Mouse (Mus musculus): ENCODE measurements around the gene Cyb5d2. TPM values are rescaled to one million over a fixed set of nuclear protein-coding genes. Genes with fewer than 3 reads are reported as not detected.
A peak's percentile ranks its signal among the peaks of the same experiment; 100 is the strongest.

The Cyb5d2 gene
- total RNA-seq (2015; ENCODE audit: low replicate concordance), result 2.5 and 14.8 TPM in 2 replicates
- 10.7 and 22.6 TPM in 2 replicates for total RNA-seq (2017; ENCODE audit: low replicate concordance)

DNA sequence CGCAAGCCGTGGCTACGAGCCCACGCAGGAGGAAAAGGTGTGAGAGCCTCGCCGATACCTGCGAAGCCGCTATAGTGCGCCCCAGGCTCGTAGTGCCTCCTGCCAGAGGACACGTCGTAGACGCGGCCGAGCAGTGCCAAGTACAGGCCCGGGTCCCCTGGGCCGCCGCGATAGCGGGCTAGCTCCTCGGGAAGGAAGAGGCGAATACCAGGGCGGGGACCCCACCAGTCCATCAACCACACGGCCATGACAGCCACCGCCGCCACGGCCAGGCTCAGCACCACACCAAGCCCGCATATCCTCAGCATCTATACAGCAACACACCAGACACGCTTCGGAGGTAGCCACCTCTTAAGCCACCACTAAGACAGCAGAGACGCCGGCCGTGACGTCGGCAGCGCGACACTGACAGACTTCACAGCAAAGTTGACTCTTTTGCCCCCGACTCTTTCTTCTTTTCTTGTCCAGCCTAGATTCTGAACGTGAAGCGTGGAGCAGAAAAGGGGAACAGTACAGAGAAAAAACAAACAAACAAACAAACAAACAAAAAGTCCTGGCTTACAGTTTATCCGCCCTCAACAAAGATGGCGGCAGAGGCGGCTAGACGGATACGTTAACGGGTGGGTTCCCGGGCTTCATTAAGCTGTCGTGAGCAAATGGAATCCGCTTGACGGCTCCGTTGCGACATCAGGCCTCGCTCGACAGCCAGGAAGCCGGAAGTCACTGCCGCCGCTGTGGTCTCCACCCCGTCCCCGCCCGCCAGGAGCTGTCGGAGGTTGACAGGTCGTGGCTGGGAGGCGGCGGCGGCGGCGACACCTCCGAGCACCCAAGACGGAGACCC is at the start of gene Cyb5d2, which contains the start of gene Zzef1:
Cyb5d2 (minus strand) TSS at position 688 of the 841 bp plus-strand sequence.
Zzef1 (plus strand) TSS at position 772 of the 841 bp plus-strand sequence.
- peak; percentile 91 for ATAC-seq (replicated peaks; ENCODE audit: low FRiP score, poor library complexity, severe bottlenecking)

DNA sequence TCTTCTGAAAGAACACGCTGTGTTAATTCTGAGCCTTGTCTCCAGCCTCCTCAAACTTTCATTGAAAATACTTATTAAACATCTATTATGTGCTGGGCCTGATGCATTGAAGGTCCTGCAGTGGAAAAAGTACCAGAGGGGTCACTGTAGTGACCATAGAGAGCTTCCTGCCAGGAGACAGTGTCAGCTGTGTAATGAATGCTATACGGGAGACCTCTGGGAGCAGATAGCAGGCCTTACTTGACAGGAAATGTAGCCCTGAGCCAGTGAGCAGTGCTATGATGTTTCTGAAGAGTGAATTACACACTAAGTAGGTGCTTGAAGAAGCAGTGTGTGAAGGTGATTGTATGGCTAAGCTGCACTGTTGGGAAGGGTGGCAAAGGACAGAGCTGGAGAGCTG is 49.6 kb upstream of the Cyb5d2 start:
- no peak for ATAC-seq (replicated peaks; ENCODE audit: low FRiP score, poor library complexity, severe bottlenecking)

DNA sequence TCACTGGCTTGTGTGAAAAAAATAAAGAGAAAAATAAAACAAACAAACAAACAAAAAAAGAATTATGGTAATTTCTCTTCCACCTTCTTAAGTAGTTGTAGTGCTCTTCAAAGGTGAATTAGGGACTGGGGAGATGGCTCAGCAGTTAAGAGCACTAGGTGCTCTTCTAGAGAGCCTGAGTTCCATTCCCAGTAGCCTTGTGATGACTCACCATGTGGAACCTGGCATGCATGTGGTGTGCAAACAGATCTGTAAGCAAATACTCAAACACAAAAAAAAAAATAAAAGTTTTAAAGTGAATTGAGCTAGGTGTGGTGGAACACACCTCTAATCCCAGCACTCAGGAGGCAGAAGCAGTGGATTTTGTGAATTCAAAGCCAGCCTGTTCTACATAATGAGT is 47.6 kb upstream of the Cyb5d2 start:
- ATAC-seq (replicated peaks; ENCODE audit: low FRiP score, poor library complexity, severe bottlenecking), result no peak

DNA sequence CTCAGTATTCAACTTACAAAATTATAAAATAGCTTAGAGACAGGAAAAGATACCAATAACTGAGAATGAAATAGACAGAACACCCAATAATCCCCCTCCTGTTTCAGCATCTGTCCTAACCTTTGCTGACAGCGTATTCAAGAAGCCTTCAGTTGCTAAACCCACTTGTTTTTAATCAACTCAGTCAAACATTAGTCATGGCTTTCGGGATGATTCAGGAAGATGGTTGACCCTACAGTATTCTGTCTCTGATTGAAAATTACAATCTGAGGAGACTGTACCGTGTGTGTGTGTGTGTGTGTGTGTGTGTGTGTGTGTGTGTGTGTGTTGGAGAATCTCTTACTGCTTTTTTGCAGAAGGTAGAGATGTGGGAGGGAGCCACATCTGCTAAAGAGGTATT is 46.8 kb upstream of the Cyb5d2 start:
- no peak for ATAC-seq (replicated peaks; ENCODE audit: low FRiP score, poor library complexity, severe bottlenecking)

DNA sequence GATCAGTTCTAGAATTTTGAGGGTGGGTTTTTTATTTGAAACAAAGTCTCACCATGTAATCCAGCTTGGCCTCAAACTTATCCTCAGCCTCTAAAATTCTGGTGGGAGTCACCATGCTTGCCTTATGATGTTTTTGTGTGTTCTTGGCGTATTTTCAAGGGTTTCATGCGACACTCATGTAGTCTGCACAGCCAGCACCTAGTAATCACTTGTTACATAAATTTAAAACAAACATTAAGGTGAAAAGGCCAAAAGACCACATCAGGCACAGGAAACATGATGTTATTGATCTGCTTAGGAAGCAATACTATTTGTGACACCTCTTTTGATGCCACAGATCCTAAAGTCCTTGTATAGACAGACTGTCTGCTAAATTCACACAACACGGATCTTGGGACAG is 33.9 kb upstream of the Cyb5d2 start:
- ATAC-seq (replicated peaks; ENCODE audit: low FRiP score, poor library complexity, severe bottlenecking), result no peak

DNA sequence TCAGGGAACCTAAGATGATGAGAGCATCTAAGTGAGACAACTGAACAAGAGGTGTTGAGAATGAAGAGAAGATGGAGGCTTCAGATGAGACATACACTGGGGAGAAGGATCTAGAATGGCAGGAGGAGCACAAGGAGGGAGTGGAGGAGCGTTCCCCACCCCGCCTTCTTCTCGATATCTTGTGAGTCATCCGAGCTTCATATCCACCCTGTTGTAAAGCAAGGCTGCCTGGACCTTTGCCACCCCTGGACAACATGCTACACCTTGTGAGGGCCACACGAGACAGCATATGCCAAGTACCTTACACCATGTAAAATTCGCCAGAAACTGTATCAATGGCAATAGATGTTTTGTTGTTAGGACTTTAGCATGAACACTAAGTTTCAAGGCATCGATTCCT is 25.1 kb upstream of the Cyb5d2 start:
- no peak for ATAC-seq (replicated peaks; ENCODE audit: low FRiP score, poor library complexity, severe bottlenecking)

DNA sequence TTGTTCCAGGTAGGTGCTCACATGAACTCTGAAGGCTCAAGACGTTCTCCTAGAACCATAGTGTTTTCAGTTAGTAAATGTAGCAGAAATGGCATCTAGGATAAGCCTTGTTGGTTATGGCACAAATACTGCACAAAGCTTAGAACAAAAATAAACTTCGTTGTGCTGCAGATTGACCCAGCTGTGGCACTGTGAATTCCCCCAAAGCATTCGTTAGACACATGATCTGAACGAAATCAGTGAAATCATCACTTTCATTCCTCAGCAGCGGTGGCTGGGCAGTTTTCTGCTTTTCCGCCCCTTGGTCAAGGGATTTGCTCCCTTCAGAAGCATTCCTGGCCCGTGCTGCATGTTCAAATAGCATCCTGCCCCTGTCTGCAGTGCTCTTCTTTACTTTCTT is 22.1 kb upstream of the Cyb5d2 start:
- ATAC-seq (replicated peaks; ENCODE audit: low FRiP score, poor library complexity, severe bottlenecking), result no peak

DNA sequence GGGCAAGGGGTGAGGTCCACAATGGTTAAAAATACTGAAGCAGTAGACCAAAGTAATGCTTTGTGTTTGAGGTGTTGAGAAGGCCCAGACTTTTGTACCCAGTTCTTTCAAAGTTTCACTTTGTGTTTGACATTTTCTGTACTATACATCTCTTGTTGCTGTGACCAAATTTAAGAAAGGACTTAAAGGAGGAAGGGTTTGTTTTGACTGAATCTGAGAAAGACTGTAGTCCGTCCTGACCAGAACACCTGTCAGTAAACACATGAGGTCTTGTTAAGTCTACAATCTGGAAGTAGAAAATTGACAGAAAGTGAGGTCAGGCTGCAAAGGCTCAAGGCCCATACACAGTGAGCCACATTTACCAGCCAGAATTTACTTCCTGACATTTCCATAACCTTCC is 20.9 kb upstream of the Cyb5d2 start:
- no peak for ATAC-seq (replicated peaks; ENCODE audit: low FRiP score, poor library complexity, severe bottlenecking)

DNA sequence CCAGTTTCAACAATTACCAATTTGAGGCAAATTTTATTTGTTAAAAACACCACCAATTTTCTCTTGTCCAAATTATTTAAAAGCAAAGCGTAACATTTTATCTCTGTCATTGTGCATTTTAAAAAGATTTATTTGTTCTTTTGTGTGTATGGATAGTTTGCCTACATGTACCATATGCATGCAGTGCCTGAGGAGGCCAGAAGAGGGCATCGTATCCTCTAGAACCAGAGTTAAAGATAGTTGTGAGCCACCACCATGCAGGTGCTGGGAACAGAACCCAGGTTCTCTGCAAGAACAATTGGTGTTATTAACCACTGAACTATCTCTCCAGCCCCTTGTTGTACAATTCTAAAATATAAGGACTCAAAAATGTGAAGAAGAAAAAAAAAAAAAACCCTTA is 18.2 kb upstream of the Cyb5d2 start:
- no peak for ATAC-seq (replicated peaks; ENCODE audit: low FRiP score, poor library complexity, severe bottlenecking)

DNA sequence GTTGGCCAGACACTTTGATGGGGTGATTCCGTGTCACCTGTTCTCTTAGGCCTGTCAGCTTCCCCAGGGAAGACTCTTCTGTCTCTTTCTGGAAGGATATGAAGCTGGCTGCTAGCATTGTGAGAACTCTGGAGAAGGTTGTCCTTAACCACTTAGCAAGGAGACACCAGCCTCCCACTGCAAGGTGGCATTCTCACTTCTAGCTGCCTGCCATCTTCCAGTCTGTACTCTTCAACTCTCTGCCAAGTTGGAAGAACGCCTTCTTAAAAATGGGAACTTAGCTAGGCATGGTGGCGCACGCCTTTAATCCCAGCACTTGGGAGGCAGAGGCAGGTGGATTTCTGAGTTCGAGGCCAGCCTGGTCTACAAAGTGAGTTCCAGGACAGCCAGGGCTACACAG is 17.7 kb upstream of the Cyb5d2 start:
- no peak for ATAC-seq (replicated peaks; ENCODE audit: low FRiP score, poor library complexity, severe bottlenecking)

DNA sequence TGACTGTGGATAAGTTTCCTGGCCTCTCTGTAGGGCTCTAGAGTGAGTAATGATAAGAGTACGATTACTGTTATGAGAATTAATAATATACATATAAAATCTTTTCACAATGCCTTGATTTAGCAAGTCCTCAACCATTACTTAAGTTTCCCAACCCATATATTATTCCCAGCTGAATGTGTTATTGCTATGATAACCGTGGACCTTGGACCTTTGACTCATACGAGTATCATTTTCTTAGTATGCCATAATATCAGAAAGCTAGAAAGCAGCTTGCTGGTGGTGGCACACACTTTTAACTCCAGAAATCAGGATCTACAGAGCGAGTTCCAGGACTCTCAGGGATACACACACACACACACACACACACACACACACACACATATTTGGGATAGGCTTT is 12.1 kb upstream of the Cyb5d2 start:
- no peak for ATAC-seq (replicated peaks; ENCODE audit: low FRiP score, poor library complexity, severe bottlenecking)

DNA sequence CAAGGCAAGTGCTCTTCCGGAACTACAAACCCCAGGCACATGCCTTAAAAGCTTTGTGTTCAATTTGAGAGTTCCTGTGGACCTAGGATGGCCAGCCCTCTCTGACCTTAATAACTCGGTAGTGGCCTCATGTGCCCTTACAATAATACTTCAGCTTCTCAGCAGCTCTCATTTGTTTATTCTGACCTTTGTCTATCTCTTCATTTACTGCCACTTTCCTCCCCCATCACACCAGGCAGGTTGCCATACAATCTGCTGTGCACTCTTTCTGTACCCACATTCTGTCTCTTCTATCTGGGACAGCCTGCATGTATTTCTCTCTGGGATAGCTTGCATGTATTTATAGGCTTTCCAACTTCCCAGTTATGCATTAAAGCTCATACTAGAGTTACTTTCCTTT is 10.6 kb upstream of the Cyb5d2 start:
- ATAC-seq (replicated peaks; ENCODE audit: low FRiP score, poor library complexity, severe bottlenecking), result no peak

DNA sequence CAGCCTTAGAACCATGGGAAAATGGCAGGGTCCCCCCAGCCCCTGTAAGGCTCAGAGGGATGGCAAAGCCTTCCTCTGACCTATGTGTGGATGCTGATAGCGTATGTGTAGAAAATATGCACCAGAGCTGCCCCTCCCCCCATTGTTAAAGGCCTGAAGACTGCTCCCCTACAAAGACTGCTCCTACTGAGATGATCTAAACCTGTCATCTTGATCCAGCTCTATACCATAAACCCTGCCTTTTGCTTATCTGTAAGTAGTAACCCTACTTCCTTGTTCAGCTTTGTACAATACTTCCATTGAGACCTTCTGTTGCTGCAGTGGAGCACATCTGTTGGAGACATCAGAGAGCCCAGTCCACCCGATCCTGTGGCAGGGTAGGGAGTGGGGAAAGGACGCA is 9.3 kb upstream of the Cyb5d2 start:
- no peak for ATAC-seq (replicated peaks; ENCODE audit: low FRiP score, poor library complexity, severe bottlenecking)

DNA sequence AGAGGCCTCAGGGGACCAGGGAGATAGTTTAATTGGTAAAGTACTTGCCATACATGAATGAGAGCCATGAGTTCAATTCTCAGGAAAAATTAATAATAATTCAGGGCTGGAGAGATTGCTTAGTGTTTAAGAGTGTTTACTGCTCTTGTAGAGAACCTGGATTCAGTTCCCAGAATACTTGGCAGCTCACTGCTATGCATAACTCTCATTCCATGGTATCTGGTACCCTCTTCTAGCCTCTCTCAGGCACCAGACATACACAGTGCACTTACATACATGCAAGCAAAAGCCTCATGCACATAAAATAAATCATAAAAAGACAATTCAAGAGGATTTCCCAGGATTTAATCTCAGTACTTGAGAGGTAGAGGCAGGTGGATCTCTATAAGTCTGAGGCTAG is 8.6 kb upstream of the Cyb5d2 start:
- ATAC-seq (replicated peaks; ENCODE audit: low FRiP score, poor library complexity, severe bottlenecking), result no peak

DNA sequence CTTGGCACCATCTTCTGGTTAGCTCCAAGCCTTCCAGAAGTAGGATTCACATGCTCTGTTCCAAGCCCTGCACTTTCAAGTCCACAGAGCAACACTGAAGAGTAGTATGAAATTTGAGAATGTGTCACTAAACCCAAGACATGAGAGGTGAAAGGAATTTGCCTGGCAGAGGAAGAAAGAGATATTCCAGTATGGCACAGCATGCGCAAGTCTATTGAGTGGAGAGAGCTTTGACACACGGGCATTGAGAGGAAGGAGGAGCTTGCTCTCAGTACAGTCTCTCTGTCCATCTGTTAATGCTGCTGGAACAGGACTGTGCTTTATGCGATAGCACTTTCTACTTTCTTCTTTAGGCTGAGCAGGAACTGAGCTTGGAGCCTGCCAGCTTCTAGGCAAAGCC is 7.1 kb upstream of the Cyb5d2 start:
- no peak for ATAC-seq (replicated peaks; ENCODE audit: low FRiP score, poor library complexity, severe bottlenecking)

DNA sequence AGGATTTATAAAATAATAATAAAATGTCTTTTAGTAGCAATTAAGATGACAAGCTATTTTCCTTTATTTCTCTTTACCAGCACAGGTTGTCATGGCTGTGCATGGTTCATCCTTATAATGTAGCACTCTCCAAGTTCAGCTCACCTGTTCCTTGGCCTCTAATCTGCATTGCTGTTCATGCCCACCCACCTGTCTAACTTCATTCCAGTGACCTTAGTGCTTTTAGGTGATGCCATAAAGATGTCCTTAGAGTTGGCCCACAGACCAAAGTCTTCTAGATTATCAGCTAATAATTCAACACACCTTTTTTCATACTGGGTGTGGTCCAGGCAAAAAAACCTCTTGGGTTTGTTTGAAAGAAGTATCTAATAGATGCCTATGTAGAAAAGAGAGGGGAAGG is 5.2 kb upstream of the Cyb5d2 start:
- ATAC-seq (replicated peaks; ENCODE audit: low FRiP score, poor library complexity, severe bottlenecking), result no peak

DNA sequence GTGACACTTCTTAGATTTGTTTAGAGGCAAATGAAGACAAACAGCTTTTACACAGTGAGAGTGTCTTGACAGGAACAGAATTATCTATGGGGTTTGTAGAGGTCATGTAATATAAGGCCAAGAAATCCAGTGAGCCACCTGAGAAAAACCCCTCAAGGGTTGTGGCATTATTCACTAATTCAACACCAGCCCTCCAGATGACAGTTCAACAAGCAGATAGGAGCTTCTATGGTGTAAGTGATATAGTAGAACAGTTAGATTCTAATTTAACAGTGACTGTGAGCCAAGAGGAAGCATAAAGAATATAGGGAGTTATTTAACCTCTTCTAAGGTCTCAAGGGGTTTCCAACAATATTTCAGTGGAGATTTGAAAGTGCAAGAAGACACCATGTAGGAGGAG is 2.2 kb upstream of the Cyb5d2 start:
- no peak for ATAC-seq (replicated peaks; ENCODE audit: low FRiP score, poor library complexity, severe bottlenecking)

DNA sequence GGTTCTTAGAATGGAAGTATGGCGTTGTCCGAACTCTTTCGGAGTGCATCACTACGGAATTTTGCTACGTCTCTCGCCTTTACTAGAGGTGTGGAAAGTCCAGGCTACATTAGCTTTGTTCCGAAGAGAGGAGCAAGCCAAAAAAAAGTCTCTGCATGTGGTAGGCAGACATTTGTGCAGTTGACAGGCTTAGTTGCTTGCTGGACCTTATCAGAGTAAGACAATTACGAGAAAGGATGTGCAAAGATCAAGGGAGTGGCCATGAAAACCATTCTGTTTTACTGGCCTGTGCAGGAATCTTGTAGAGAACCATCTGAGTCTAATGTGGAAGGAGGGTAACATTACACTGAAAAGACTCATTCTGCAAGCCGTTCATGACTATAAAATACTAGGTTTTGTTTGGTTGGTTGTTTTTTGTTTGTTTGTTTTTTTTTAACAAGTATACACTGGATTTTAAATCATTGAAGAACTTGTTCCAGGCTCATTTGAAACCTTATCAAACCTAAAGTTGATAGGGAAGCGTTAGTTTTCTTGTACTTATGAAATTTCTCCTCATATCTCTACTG is 914 bp upstream of the Cyb5d2 start:
- ATAC-seq (replicated peaks; ENCODE audit: low FRiP score, poor library complexity, severe bottlenecking), result no peak; the same call in 1 of the 2 replicates

DNA sequence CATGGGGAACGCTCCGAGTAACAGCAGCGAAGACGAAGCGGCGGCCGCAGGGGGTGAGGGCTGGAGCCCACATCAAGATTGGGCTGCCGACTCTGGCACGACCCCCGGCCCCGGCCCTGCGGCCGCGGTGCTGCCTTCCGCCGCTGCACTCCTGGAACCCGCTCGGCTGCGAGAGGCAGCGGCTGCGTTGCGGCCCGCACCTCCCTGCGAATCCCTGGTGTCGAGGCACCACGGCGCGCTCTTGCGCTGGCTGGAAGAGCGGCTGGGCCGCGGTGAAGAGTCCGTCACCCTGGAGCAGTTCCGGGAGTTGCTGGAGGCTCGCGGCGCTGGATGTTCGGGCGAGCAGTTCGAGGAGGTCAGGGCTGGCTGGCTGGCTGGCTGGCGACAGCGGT is 350 bp upstream of the Cyb5d2 start:
- peak; percentile 23 for ATAC-seq (replicated peaks; ENCODE audit: low FRiP score, poor library complexity, severe bottlenecking)

DNA sequence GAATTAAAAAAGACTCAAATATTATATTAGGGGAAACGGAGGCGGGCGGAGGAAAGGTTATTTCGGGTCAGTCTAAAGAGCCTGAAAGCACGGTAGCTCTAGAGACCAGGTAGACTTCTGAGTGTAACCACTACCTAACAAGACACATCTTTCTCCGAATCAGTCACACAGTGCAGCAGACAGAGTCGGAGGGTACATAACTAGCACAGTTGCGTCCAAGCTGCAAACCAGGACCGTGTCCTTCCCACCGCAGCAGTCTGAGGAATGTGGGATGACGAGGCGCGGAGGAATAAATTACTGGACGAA is 840 bp downstream of the Cyb5d2 start:
- ATAC-seq (replicated peaks; ENCODE audit: low FRiP score, poor library complexity, severe bottlenecking), result no peak

DNA sequence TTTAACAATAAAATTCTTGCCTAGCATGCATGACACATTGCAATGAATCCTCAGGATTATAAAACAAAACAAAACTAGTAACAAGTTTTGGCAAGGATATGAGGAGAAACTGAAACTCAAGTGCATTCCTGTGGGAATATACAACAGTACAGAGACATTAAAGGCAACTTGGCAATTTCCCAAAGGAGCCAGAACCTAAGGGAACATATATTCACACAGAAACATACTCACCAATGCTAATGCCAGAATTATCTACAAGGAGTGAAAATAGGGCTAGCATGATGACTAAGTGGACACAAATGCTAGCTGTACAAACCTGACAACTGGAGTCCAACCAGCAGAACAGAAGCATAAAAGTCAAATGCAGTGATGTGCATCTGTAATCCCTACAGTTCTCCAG is 3.9 kb downstream of the Cyb5d2 start:
- ATAC-seq (replicated peaks; ENCODE audit: low FRiP score, poor library complexity, severe bottlenecking), result no peak

DNA sequence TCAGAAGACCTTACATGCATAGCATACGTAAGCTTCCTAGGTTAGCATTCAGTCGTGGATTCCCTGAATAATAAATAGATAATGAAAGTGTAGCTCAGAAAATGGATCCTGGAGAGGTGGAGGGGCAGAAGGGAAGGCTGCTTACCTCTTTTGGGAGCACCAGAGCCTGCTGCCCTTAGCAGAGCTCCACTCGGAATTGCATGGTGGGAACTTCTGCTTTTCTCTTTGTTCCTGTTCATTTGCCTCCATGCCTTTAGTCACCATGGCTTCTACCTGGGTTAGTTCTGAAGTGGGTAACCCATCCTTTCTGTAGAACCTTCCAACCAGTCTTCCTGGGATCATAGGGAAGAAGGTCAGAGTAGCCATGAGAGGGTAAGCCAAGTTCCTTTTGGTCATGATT is 13.4 kb downstream of the Cyb5d2 start:
- no peak for ATAC-seq (replicated peaks; ENCODE audit: low FRiP score, poor library complexity, severe bottlenecking)

Measured in erythroid progenitor cell, adult 5-6 weeks (primary cell).